ENCODE assay signal across 10 mouse cellular contexts in the genomic region with DNA sequence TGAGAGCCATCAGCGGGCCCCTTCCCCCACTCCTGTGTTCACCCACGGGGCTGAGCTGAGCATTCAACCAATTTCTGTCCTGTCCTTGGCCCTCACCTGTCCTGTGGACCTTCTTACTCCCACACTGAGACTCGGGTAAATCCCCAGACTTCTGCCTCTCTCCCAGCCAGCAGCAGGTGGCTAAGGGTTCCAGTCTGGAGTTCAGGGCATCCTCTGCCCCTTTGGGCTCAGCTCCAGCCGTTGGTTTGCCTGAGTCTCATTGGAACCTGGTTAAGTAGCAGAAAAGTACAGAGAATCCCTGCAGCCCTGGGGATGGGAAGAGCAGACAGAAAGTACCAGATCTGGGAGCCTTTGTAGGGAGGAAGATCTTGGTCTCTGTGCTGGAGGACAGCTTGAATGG. TPM values are rescaled to one million over a fixed set of nuclear protein-coding genes. Genes with fewer than 3 reads are reported as not detected.
DNase-seq lines count a peak whose midpoint lies in the region; ATAC-seq and TF ChIP-seq lines count a peak whose summit lies in the region.
"Had no signal": no experiment of that assay in that cellular context is flagged by ENCODE, and none has a peak within 500 bp of the region (broad histone marks: within the 10 kb centered on the region; RNA-seq: fewer than 3 reads in every experiment).

No protein-coding gene starts in this region.

- 53% methylated on average over 4 of the region's 4 CpGs for WGBS in heart, embryonic 11.5 days (ENCODE audit: insufficient replicate concordance)
- 38% methylated on average over 4 of the region's 4 CpGs for WGBS in forebrain, embryonic 16.5 days
- WGBS in limb, embryonic 15.5 days = 32% methylated on average over 4 of the region's 4 CpGs

- H3K4me3 ChIP-seq in heart, embryonic 11.5 days (ENCODE audit: low read depth, low read length) = peak overlapping the region; percentile 18; the same call in 1 of the 2 replicates
- peak overlapping the region; percentile 18 for H3K4me3 ChIP-seq in C2C12 (ENCODE audit: insufficient read depth, poor library complexity, severe bottlenecking)
- peak overlapping the region; percentile 30 for H3K4me3 ChIP-seq in forebrain, embryonic 16.5 days (replicated peaks; ENCODE audit: low read length)
- H3K4me3 ChIP-seq in limb, embryonic 15.5 days = peak overlapping the region; percentile 69
- H3K4me3 ChIP-seq: erythroblast, embryonic 14.5 days had no signal

- H3K27me3 ChIP-seq in heart, embryonic 11.5 days (ENCODE audit: control insufficient read depth, insufficient read depth, low read length) = peaks cover 26% of the 10 kb centered on the region
- H3K27me3 ChIP-seq in C2C12 (ENCODE audit: control insufficient read depth, insufficient read depth, insufficient read length) = no peaks in the 10 kb centered on the region
- no peaks in the 10 kb centered on the region for H3K27me3 ChIP-seq in forebrain, embryonic 16.5 days (replicated peaks; ENCODE audit: control insufficient read depth, insufficient read depth, low read length)
- H3K27me3 ChIP-seq in limb, embryonic 15.5 days = 0 out of 2 replicates have a peak, but pooled peaks cover 8% of the 10 kb centered on the region

- peak overlapping the region; percentile 98 for H3K4me2 ChIP-seq in heart, embryonic 11.5 days
- peak overlapping the region; percentile 72 for H3K4me2 ChIP-seq in forebrain, embryonic 16.5 days (ENCODE audit: low read length)
- peak overlapping the region; percentile 95 for H3K4me2 ChIP-seq in limb, embryonic 15.5 days

- peaks cover 84% of the 10 kb centered on the region for H3K79me2 ChIP-seq in C2C12 (ENCODE audit: control insufficient read depth, insufficient read depth)

- no peaks in the 10 kb centered on the region for H3K36me3 ChIP-seq in heart, embryonic 11.5 days (ENCODE audit: control insufficient read depth, insufficient read depth, low read length)
- peaks cover 32% of the 10 kb centered on the region for H3K36me3 ChIP-seq in C2C12 (ENCODE audit: control insufficient read depth, insufficient read depth)
- H3K36me3 ChIP-seq in forebrain, embryonic 16.5 days (ENCODE audit: control insufficient read depth, insufficient read depth) = no peaks in the 10 kb centered on the region
- peaks cover 12% of the 10 kb centered on the region for H3K36me3 ChIP-seq in limb, embryonic 15.5 days

- no peak overlapping the region for H3K9ac ChIP-seq in heart, embryonic 11.5 days (ENCODE audit: low read depth, low read length)
- H3K9ac ChIP-seq in forebrain, embryonic 16.5 days (replicated peaks; ENCODE audit: low read depth, low read length) = no peak overlapping the region
- H3K9ac ChIP-seq in limb, embryonic 15.5 days = no peak overlapping the region

- H3ac ChIP-seq in C2C12 (ENCODE audit: control insufficient read depth, insufficient read length, low read depth) = peak overlapping the region; percentile 36

- peaks cover 55% of the 10 kb centered on the region for H3K4me1 ChIP-seq in heart, embryonic 11.5 days (ENCODE audit: control insufficient read depth, insufficient read depth, low read length)
- H3K4me1 ChIP-seq in forebrain, embryonic 16.5 days (replicated peaks; ENCODE audit: control insufficient read depth, insufficient read depth, low read length) = peaks cover 65% of the 10 kb centered on the region
- peaks cover 74% of the 10 kb centered on the region for H3K4me1 ChIP-seq in limb, embryonic 15.5 days

- H3K9me3 ChIP-seq in heart, embryonic 11.5 days (replicated peaks; ENCODE audit: control insufficient read depth, low read length) = no peaks in the 10 kb centered on the region
- no peaks in the 10 kb centered on the region for H3K9me3 ChIP-seq in forebrain, embryonic 16.5 days (ENCODE audit: control insufficient read depth, low read length)
- no peaks in the 10 kb centered on the region for H3K9me3 ChIP-seq in limb, embryonic 15.5 days

- ATAC-seq in heart, embryonic 11.5 days (replicated peaks; ENCODE audit: insufficient number of reproducible peaks, low FRiP score, low TSS enrichment) = no peak
- no peak for ATAC-seq in forebrain, embryonic 16.5 days
- ATAC-seq in limb, embryonic 15.5 days (ENCODE audit: insufficient number of reproducible peaks, low FRiP score, low TSS enrichment, low read depth) = no peak

- H3K27ac ChIP-seq in heart, embryonic 11.5 days (ENCODE audit: low read depth, low read length) = no peak overlapping the region
- H3K27ac ChIP-seq in forebrain, embryonic 16.5 days (ENCODE audit: low read length) = no peak overlapping the region
- H3K27ac ChIP-seq in limb, embryonic 15.5 days = no peak overlapping the region

- TF ChIP-seq CTCF in C2C12 (IDR thresholded peaks at IDR 0.05; ENCODE audit: control insufficient read depth, insufficient read depth, insufficient read length) = no peak

- H3K79me3 ChIP-seq in C2C12 (ENCODE audit: low read depth) = peaks cover 58% of the 10 kb centered on the region

- DNase-seq in heart, adult 9 months (ENCODE audit: low spot score in 2 of 2) = no peak
- DNase-seq in right cerebral cortex, postnatal 25 days = no peak
- no peak for DNase-seq in thymus, postnatal 0 days (ENCODE audit: low spot score)
- no peak for DNase-seq in spleen, adult 12 weeks (ENCODE audit: low spot score)
- DNase-seq: B cell, adult 2 months had no signal

TF ChIP-seq in C2C12, 6 proteins besides CTCF, POLR2A, EP300 and RAD21:
- TF ChIP-seq USF1 (IDR thresholded peaks at IDR 0.05; ENCODE audit: low read depth) (no peak), MYOG (IDR thresholded peaks at IDR 0.05; ENCODE audit: control insufficient read depth, extremely low read depth, insufficient read length) (no peak), CEBPB (IDR thresholded peaks at IDR 0.05; ENCODE audit: low read depth) (no peak), FOSL1 (IDR thresholded peaks at IDR 0.05; ENCODE audit: insufficient read depth, low read length, poor library complexity, severe bottlenecking) (no peak), MAX (IDR thresholded peaks at IDR 0.05) (no peak), MYOD1 (IDR thresholded peaks at IDR 0.05; ENCODE audit: control insufficient read depth, insufficient read length, low read depth) (no peak)

RNA-seq across cellular contexts. Expression of gene Gse1, which starts 4.1 kb away (rescaled TPM):
- polyA plus RNA-seq in heart, embryonic 11.5 days (2014; fragmentation: Nextera tagmentation; extraction: Ambion mirVana) = 12.8 and 12.9 TPM in 2 replicates
- 15.6 TPM for polyA plus RNA-seq in C2C12 (2012; fragmentation: generic; extraction: Trizol)
- 26.9 and 34.9 TPM in 2 replicates for polyA plus RNA-seq in forebrain, embryonic 16.5 days (2015; fragmentation: Nextera tagmentation; extraction: Ambion mirVana)
- 6.8 and 7.3 TPM in 2 replicates for polyA plus RNA-seq in limb, embryonic 15.5 days (2015; fragmentation: Nextera tagmentation; extraction: Ambion mirVana)
- 26.3 and 35.9 TPM in 2 replicates for polyA plus RNA-seq in thymus, postnatal 0 days (2015; fragmentation: Nextera tagmentation; extraction: Ambion mirVana)

RNA-seq across cellular contexts. Expression of gene Fam92b, which starts 55.1 kb away (rescaled TPM):
- polyA plus RNA-seq in heart, embryonic 11.5 days (2014; fragmentation: Nextera tagmentation; extraction: Ambion mirVana) = 0.41 TPM in 1 of 2 replicates, not detected in the other
- not detected for polyA plus RNA-seq in C2C12 (2012; fragmentation: generic; extraction: Trizol)
- polyA plus RNA-seq in forebrain, embryonic 16.5 days (2015; fragmentation: Nextera tagmentation; extraction: Ambion mirVana) = 1.3 and 1.8 TPM in 2 replicates
- polyA plus RNA-seq in limb, embryonic 15.5 days (2015; fragmentation: Nextera tagmentation; extraction: Ambion mirVana) = not detected in 2 replicates
- polyA plus RNA-seq in thymus, postnatal 0 days (2015; fragmentation: Nextera tagmentation; extraction: Ambion mirVana) = 0.21 and 0.34 TPM in 2 replicates
- polyA plus RNA-seq: erythroblast, embryonic 14.5 days had no signal

Comparison
In these comparisons a context has a peak if more than half of its experiments do, and no peak if none do; other contexts are left out.
1. H3K4me3 ChIP-seq: peak in every context shown above with its lines; median percentile 69 in limb, embryonic 15.5 days; 30 in forebrain, embryonic 16.5 days; 18 in heart, embryonic 11.5 days; 18 in C2C12.